Mouse (Mus musculus): ENCODE results near the gene Lrrc66. TPM values are rescaled to one million over a fixed set of nuclear protein-coding genes. Genes with fewer than 3 reads are reported as not detected.

The Lrrc66 gene
- polyA plus RNA-seq (2015; fragmentation: Nextera tagmentation; extraction: Ambion mirVana), result not detected in 2 replicates

DNA sequence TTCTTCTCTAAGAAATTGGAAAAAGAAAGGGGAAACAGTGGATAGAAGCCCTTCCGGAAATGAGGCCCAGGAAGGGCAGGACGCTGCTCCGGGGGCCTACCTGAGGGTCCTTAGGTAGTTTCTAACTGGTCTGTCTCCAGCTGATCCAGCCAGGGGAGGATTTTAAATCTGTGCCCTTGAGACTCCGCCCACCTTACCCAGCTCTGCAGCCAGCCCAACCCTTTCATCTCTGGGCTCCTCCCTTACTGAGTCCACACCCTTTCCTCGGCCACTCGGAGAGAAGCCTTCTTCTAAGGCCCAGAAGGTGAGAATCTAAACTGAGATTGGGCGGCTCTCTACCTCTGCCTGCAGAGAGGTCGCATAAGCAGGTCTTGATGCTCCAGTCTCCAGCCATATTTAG, at the start of gene Lrrc66:
Gene Lrrc66, minus strand, starts transcription at position 236 of the 400 bp plus-strand sequence.
- no peak within 1 kb of the TSS for H3K9ac ChIP-seq
- peaks cover 17% of the 10 kb centered on the region; the same call in 1 of the 2 replicates for H3K36me3 ChIP-seq (replicated peaks)
- no peak for ATAC-seq (replicated peaks)
- H3K4me1 ChIP-seq, result peaks cover 1% of the 10 kb centered on the region; the same call in 1 of the 2 replicates
- H3K9me3 ChIP-seq, result no peaks in the 10 kb centered on the region
- H3K27me3 ChIP-seq (replicated peaks), result no peaks in the 10 kb centered on the region
- H3K4me3 ChIP-seq, result no peak within 1 kb of the TSS
- no peak within 1 kb of the TSS for H3K4me2 ChIP-seq
- no peak within 1 kb of the TSS for H3K27ac ChIP-seq
- 71% methylated on average over 8 of the region's 8 CpGs for WGBS

DNA sequence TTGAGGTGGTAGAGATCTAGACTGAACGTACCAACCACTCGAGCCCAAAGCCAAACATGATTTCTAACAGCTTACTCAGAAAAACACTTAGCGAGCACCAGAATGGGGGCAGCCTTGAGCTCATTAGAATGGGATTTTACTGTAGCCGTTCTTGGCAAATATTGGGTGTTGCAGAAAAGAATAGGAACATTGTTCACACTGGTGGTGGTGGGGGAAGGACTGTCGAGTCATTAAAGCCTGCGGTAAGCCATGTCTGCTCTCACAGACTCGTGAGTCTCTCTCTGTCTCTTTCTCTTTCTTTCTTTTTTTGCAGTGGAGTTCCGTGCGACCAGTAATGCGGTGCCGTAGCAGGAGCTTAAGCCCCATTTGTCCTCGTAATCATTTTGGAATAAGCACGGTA, 44.3 kb upstream of the Lrrc66 start:
- Histone ChIP-seq H3K9ac (no peak overlapping the region), H3K36me3 (replicated peaks) (no peaks in the 10 kb centered on the region), H3K4me2 (0 out of 2 replicates have a peak overlapping the region, but pooled peaks have one; percentile 4), H3K27me3 (replicated peaks) (no peaks in the 10 kb centered on the region), H3K4me3 (no peak overlapping the region), H3K4me1 (no peaks in the 10 kb centered on the region), H3K9me3 (no peaks in the 10 kb centered on the region), H3K27ac (no peak overlapping the region)
- 63% methylated on average over 13 of the region's 13 CpGs for WGBS
- ATAC-seq (replicated peaks), result no peak

DNA sequence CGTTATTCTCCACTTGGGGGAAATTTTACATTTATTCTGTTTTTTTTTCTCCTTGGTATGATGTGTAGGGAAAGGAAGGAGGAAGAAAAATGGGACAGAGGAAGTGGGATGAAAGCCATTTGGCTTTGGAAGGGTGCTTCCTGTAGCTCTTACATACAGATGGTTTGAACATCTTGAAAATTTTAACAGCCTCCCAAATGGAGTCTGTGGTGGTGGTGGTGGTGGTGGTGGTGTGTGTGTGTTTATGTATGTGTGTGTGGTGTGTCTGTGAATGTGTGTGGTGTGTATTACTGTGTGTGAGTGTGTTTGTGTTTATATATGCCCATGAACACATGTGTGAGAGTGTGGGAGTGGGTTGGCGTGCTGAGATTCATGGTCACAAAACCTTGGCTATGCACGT, 43.3 kb upstream of the Lrrc66 start:
- no peak overlapping the region for H3K27ac ChIP-seq
- no peaks in the 10 kb centered on the region for H3K4me1 ChIP-seq
- H3K36me3 ChIP-seq (replicated peaks), result no peaks in the 10 kb centered on the region
- no peak for ATAC-seq (replicated peaks)
- H3K27me3 ChIP-seq (replicated peaks), result no peaks in the 10 kb centered on the region
- H3K9ac ChIP-seq, result no peak overlapping the region
- no peak overlapping the region for H3K4me2 ChIP-seq
- H3K4me3 ChIP-seq, result no peak overlapping the region
- WGBS, result 89% methylated on average over 3 of the region's 3 CpGs
- no peaks in the 10 kb centered on the region for H3K9me3 ChIP-seq

DNA sequence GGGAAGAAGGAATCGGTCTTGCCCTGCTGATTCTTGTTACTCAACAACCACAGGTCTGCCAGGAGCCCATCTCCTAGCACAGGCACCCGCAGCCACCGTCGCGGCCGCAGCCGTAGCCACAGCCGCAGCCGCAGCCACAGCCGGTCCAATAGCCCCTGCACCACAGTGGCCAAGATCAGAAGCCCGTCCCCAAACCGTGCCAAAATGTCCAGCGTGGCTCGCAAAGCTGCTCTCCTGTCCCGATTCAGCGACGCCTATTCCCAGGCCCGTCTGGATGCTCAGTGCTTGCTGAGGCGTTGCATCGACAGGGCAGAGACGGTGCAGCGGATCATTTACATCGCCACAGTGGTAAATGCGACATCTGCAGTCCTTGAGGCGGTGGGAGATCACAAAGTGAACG, 37.1 kb upstream of the Lrrc66 start:
- no peak overlapping the region for H3K27ac ChIP-seq
- 33% methylated on average over 26 of the region's 26 CpGs for WGBS
- no peak overlapping the region for H3K9ac ChIP-seq
- H3K9me3 ChIP-seq, result no peaks in the 10 kb centered on the region
- H3K36me3 ChIP-seq (replicated peaks), result no peaks in the 10 kb centered on the region
- ATAC-seq (replicated peaks), result no peak
- H3K4me2 ChIP-seq, result peak overlapping the region; percentile 36; the same call in 1 of the 2 replicates
- H3K4me3 ChIP-seq, result peak overlapping the region; percentile 19
- no peaks in the 10 kb centered on the region for H3K4me1 ChIP-seq
- H3K27me3 ChIP-seq (replicated peaks), result no peaks in the 10 kb centered on the region

DNA sequence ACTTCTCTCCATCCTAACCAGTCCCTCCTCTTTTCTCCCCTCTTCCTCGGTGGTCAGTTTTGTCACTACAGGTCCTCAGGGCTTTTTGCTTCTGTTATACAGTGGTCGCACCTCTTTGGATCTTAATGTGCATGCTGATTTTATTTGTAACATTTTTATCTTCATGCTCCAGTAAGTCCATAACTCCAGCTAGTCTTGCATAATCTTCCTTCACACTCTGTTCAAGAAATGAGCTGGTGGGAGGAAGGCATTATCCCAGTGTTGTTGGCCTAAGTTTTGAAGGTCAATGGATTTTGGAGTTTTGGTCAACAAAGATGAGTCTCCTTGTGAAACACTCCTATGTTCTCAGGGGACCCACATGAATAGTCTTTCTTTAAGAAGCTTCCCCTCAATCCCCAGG, 35.6 kb upstream of the Lrrc66 start:
- ATAC-seq (replicated peaks), result no peak
- Histone ChIP-seq H3K27ac (no peak overlapping the region), H3K36me3 (replicated peaks) (no peaks in the 10 kb centered on the region), H3K4me2 (no peak overlapping the region), H3K27me3 (replicated peaks) (no peaks in the 10 kb centered on the region), H3K9ac (no peak overlapping the region), H3K4me3 (no peak overlapping the region), H3K9me3 (no peaks in the 10 kb centered on the region), H3K4me1 (no peaks in the 10 kb centered on the region)
- 88% methylated on average over 2 of the region's 2 CpGs for whole genome bisulfite sequencing

DNA sequence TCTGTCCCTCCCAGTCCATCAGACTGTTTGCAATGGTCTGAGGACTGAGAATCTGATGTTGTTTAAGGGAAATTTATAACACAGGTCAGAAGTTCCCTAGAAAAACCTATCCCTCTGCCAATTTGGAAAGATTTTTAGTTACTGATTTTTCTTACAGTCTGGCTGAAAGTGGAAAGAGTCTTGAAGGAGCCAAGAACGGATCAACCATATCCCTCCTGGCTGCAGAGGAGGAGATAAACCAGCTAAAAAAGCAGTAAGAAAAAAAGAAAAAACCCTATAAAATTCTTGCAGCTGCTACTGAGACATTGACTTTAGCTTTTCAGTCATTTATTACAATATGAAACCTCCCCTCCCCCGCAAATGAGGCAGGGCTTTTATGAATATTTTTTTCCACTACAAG, 34.4 kb upstream of the Lrrc66 start:
- ATAC-seq (replicated peaks), result no peak
- Histone ChIP-seq H3K4me2 (no peak overlapping the region), H3K27ac (no peak overlapping the region), H3K9ac (no peak overlapping the region), H3K9me3 (no peaks in the 10 kb centered on the region), H3K4me3 (no peak overlapping the region), H3K4me1 (no peaks in the 10 kb centered on the region), H3K36me3 (replicated peaks) (no peaks in the 10 kb centered on the region), H3K27me3 (replicated peaks) (no peaks in the 10 kb centered on the region)
- WGBS, result 90% methylated on average over 2 of the region's 2 CpGs

DNA sequence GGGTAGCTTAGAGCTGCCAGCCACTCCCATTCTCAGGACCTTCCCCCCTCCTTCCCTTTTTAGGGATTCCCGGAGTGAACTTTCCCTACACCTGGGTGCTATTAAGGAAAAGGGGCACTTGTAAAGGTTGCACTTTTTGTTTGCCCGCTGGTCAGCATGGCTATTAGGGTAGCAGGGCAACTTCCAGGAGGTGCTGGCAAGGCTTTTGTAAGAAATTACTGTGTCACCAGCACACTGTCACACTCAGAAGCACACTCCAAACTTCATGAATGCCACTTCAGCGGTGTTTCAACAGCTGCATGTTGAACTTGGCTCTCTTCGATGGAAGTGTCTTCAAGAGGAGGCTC, 19.5 kb upstream of the Lrrc66 start:
- Histone ChIP-seq H3K4me1 (peaks cover 26% of the 10 kb centered on the region), H3K9me3 (no peaks in the 10 kb centered on the region), H3K27me3 (replicated peaks) (peaks cover 62% of the 10 kb centered on the region), H3K4me2 (peak overlapping the region; percentile 65), H3K4me3 (peak overlapping the region; percentile 33), H3K9ac (no peak overlapping the region), H3K36me3 (replicated peaks) (no peaks in the 10 kb centered on the region), H3K27ac (no peak overlapping the region)
- ATAC-seq (replicated peaks), result no peak
- WGBS, result 2% methylated on average over 4 of the region's 4 CpGs

DNA sequence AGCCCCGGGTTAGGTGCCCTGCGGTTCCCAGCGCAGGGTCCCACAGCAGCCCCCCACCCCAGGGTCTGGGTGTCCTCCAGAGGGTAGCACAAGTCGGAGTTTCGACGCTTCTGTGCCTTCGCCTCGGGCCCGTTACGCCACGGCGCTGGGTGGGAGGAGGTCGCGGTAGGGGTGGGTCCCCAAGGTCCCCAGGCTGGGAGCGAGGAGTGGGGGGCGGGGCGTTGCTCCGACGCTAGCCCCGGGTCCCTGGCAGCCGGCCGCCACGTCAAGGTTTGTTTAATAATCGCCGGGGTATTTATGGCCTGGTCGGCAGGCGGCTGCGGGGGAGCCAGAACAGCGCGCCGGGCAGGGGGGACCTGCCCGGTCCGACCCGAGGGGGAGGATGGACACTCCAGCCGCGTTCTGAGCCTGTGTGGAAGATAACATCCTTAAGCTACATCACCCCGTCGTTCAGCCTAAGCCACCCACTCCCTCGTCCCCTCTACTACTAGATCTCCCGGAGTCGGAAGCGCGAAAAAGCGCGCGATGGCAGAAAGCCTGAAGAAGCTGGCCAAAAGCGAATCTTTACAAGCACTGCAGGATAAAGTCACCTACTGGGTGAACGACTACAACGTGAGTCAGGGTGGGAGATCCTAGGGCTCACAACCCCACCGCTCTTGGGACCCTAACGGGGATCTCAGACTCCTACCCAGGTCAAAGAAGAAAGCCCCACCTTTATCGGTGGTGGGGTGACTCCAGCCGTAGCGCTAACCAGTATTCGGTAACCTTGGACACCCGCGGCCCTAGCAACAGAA, 18.9 kb upstream of the Lrrc66 start, which contains the start of gene Spata18:
Gene Spata18, plus strand, starts transcription at position 319 of the 794 bp plus-strand sequence.
- no peak within 1 kb of the TSS for H3K27ac ChIP-seq
- H3K9ac ChIP-seq, result peak within 1 kb of the TSS; percentile 7; the same call in 1 of the 2 replicates
- ATAC-seq (replicated peaks), result no peak
- H3K4me3 ChIP-seq, result peak within 1 kb of the TSS; percentile 33
- H3K36me3 ChIP-seq (replicated peaks), result no peaks in the 10 kb centered on the region
- H3K4me2 ChIP-seq, result peak within 1 kb of the TSS; percentile 65
- under 1% methylated on average over 56 of the region's 57 CpGs for WGBS
- H3K4me1 ChIP-seq, result peaks cover 31% of the 10 kb centered on the region
- peaks cover 62% of the 10 kb centered on the region for H3K27me3 ChIP-seq (replicated peaks)
- H3K9me3 ChIP-seq, result no peaks in the 10 kb centered on the region

DNA sequence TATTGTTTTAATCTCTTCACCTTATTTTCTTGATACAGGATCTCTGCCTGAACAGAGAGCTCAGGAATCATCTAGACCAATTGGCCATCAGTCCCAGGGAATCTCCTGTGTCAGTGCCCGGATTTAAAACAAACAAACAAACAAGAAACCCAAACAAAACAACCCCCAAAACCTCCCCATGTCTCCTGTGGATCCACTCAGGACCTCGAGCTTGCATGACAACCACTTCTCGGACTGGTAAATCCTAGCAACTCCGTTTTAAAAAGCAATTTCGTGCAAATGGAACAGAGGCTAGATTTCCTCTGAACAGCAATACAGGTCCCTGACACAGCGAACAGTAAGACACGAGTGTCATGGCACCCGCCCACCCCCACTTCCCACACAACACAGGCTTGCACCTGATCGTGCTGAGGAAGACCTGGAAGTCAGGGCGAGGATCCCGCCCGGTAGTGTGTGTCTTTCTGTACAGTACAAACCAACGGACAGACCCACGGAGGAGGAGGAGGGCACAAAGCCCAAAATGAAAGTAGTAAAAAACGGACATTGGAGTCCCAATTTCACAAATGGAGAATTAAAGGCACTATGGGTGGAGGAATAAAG, 18.1 kb upstream of the Lrrc66 start:
- H3K4me3 ChIP-seq, result peak overlapping the region; percentile 33
- H3K27me3 ChIP-seq (replicated peaks), result peaks cover 62% of the 10 kb centered on the region
- WGBS, result under 1% methylated on average over 15 of the region's 15 CpGs
- no peaks in the 10 kb centered on the region for H3K36me3 ChIP-seq (replicated peaks)
- no peak overlapping the region for H3K27ac ChIP-seq
- ATAC-seq (replicated peaks), result no peak
- no peaks in the 10 kb centered on the region for H3K9me3 ChIP-seq
- H3K4me2 ChIP-seq, result peak overlapping the region; percentile 65
- H3K4me1 ChIP-seq, result peaks cover 33% of the 10 kb centered on the region
- no peak overlapping the region for H3K9ac ChIP-seq

DNA sequence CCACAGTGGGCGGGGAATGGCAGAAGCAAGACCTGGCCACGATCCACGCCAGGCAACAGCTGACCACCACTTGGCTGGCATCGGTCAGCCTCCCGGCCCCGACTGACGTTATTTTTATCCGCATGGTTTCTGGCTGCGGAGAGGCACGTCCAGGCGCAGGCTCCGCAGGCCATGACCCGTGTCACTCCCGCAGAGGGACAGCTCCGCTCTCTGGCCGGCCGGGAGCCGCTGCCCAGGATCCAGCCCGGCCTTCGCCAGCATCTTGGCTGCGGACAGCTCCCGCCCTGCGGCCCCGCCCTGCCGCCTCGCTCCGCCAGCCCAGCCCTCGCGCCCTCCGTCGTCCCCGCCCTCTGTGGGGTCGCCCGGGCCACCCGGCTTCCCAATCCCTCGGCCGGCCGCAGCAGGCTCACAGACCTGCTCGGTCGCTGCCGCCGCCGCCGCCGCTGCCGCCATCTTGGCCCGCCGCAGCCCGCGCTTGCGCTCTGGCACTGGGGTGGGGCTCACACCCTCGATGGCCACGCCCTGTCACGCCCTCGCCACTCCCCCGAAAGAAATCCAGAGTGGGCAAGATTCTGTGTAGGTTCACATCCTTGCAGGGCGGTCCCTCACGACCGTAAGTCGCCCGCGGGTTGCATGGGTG, 15.1 kb upstream of the Lrrc66 start, which contains the start of gene Sgcb:
Gene Sgcb, minus strand, starts transcription at position 530 of the 640 bp plus-strand sequence.
- peak within 1 kb of the TSS; percentile 90 for H3K9ac ChIP-seq
- H3K4me1 ChIP-seq, result peaks cover 33% of the 10 kb centered on the region
- no peaks in the 10 kb centered on the region; the same call in 1 of the 2 replicates for H3K36me3 ChIP-seq (replicated peaks)
- WGBS, result under 1% methylated on average over 62 of the region's 62 CpGs
- H3K9me3 ChIP-seq, result no peaks in the 10 kb centered on the region
- peak within 1 kb of the TSS; percentile 92 for H3K4me3 ChIP-seq
- H3K27me3 ChIP-seq (replicated peaks), result peaks cover 45% of the 10 kb centered on the region
- no peak within 1 kb of the TSS; the same call in 1 of the 2 replicates for H3K27ac ChIP-seq
- H3K4me2 ChIP-seq, result peak within 1 kb of the TSS; percentile 81
- ATAC-seq (replicated peaks), result peak; percentile 89

DNA sequence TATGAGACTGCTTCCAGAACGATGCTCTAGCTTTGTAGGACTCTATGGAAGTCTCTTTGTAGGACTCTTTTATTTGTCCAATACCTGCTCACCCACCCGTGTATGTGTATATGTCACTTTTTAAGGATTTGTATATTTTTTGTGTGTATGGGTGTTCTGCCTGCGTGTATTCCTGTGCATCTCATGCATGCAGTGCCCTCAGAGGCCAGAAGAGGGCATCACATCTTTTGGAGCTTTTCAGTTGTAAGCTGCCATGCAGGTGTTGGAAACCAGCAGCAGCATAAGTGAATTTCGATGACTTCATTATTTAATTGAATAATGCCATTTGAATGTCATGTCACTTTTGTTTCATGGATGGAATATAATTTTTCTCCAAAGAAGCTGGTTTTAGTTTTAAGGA, 9.8 kb upstream of the Lrrc66 start:
- Histone ChIP-seq H3K27me3 (replicated peaks) (no peaks in the 10 kb centered on the region), H3K4me1 (peaks cover 14% of the 10 kb centered on the region), H3K9me3 (no peaks in the 10 kb centered on the region), H3K4me3 (no peak overlapping the region), H3K9ac (no peak overlapping the region), H3K4me2 (no peak overlapping the region), H3K27ac (no peak overlapping the region), H3K36me3 (replicated peaks) (no peaks in the 10 kb centered on the region; the same call in 1 of the 2 replicates)
- 80% methylated on average over 4 of the region's 4 CpGs for WGBS
- no peak for ATAC-seq (replicated peaks)

DNA sequence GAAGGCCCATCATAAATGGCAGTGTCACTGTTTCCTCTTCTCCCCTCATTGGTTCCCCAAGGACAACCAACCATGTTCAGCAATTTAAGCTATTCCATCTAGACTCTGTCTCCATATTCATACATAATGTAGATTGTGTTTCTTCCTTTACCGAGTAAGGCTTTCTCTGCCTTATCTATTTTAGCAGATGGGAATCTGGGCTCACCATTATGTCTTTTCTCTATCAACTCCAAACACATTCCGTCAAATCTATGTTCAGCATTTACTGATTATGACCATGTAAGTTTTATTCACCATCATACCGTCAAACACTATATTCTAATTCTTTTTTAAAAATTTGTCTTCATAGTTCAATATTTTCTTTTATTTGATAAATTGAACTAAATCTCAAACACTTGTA, 8.7 kb upstream of the Lrrc66 start:
- Histone ChIP-seq H3K9ac (no peak overlapping the region), H3K4me2 (no peak overlapping the region), H3K27me3 (replicated peaks) (no peaks in the 10 kb centered on the region), H3K4me1 (peaks cover 5% of the 10 kb centered on the region; the same call in 1 of the 2 replicates), H3K27ac (no peak overlapping the region), H3K4me3 (no peak overlapping the region), H3K9me3 (no peaks in the 10 kb centered on the region), H3K36me3 (replicated peaks) (no peaks in the 10 kb centered on the region; the same call in 1 of the 2 replicates)
- 85% methylated on average over 3 of the region's 3 CpGs for WGBS
- no peak for ATAC-seq (replicated peaks)
